Mouse (Mus musculus) CD4-positive helper T cell, adult 2 months (primary cell): Measurements from ENCODE around the gene 4933402E13Rik.

ENCODE experiments used
- DNase-seq: peaks from one replicate; pipeline ENCODE4 v3.0.0-alpha.2; 2012; ENCODE audit warnings: low read depth, missing footprints, low spot score

Gene 4933402E13Rik

DNA sequence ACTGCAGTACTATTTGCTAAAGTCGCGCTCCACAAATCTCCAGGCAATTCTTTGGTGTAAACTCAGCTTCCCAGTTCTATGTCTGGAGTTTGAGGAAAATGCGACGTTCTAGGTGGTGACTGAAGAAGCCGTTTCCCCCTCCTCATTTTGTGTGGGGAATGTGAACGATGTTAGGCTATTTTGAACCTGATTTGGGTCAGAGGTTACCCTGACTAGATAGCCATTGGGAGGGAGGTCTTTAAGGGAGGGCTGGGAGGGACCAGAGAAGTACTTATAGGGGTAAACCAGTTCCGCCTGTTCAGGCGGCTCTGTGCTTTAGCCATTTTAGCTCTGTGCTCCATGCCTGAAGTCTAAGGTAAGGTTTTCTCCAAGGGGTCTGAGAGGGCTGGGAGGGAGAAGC, at the start of gene 4933402E13Rik:
Gene 4933402E13Rik, plus strand, starts transcription at position 301 of the 400 bp plus-strand sequence.
- no peak for DNase-seq
